Mouse (Mus musculus): Measurements from ENCODE around the gene Dpyd.
A peak's percentile ranks its signal among the peaks of the same experiment; 100 is the strongest.

Dpyd gene

DNA sequence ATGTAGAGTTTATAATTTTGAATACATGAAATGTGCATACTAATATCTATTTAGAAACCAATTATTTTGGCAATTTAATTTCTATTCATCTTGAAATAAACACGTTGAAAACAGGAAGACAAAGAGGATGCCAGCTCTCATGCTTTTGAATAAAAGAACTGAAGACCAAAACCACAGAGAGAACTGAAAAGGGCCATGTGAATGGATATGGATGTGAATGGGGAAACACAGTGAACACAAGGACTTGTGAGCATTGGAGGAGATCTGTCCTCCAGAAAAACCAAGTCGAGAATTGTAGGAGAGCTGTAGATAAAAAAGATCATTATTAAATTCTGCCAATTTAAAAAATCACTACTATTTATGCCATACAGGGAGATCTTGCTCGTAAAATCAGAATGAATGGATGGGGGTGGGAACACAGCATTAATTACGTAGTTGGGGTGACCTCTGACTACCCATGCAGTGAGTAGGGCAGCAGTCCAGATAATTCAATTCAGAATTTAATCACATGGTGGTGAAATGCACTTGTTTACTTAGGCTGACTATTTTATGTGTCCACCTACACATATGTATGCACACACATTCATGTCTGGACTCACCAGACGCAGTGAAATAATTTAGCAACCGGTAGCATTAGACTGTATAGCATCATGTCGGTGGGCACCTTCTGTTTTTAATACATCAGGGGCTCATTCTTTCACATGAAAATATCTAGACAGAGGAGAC, 114.3 kb downstream of the Dpyd start:
- no peak for DNase-seq

DNA sequence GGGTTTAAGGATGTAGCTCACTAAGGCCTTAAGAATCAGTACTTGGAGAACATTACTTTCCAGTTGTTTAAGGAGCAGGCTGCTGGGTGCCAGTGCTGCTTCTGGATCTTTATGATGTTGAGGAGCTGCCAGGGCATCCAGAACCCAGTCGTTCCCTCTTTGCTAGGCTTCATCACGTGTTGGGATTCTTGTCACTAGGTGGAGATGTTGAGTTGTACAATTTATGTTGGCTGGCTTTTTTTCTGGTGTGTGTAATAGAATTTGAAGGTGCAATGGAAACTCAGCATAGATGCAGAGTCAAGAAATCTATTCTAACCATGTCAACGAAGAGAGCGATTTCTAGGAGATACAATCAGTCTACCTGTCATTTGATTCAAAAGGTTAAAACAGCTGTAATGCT, 118.9 kb downstream of the Dpyd start:
- DNase-seq: peak; percentile 20

DNA sequence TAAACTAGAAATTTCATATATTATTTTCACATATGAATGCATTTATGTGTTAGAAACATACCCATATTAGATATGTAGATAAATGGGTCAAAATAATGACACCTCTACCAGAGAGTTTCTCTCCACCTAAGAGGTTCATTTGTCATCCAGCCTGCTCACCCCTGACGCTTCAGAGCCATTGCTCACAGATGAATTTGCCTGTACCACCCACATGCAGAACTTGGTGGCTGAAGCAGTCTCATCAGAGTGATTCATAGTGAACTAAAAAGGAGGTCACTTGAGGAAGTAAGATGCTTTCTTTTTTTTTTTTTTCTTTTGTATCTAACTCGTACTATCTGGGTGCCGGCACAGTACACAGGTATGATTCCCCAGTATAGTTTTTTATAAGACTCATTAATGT, 188.3 kb downstream of the Dpyd start:
- DNase-seq: no peak

DNA sequence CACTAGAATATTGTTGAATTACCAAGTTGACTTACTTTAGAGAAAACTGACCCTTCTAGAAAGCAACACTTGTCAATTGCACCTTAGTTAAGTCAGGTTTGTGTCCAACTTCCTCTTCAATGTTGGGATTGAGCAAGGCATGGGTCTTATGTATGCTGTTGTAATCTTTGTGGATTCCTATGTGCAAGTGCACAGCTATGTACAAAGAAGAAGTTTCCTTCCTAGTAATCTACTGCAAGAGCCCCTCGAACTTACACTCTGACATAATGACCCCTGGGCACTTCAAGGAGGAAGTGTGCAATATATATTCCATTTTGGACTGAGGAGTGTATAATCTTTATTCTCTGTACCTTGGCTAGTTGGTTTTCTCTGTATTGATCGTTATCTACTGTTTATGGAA, 191.7 kb downstream of the Dpyd start:
- DNase-seq: no peak

DNA sequence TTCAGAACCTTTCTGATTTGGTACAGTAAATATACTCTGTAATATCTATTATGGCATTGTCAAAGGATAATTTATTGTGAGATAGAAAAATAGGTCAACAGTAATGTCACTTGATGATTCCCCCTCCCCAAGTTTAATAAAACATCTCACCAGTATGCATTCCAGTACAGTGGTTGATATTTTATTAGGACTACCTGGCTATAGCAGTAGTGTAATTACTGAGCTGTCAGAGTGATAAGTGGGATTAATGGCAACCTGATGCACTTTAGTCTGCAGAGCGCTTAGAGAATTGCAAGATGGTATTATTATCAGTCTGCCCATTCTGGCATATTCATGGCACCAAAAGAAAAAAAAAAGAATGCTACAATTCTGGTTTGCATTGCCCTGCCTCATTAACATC, 194.2 kb downstream of the Dpyd start:
- no peak for DNase-seq

DNA sequence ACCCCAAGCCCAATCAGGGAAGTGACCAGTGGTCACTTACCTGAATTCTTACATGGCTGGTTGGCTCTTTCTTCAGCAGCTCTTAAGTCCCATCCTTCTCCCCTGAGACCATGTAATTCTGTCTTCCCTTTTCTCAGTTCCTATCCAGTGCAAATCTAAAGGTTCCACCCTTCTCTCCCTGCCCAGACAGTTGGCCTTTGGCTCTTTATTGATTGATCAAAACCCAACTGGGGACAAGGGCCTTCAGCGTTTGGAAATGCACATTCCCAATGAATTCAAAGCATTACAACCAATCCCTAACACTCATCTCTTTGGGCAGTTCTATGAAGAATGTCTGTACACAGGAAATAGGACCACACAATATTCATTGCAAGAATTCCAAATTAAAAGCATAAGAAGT, 251.0 kb downstream of the Dpyd start:
- no peak for DNase-seq

DNA sequence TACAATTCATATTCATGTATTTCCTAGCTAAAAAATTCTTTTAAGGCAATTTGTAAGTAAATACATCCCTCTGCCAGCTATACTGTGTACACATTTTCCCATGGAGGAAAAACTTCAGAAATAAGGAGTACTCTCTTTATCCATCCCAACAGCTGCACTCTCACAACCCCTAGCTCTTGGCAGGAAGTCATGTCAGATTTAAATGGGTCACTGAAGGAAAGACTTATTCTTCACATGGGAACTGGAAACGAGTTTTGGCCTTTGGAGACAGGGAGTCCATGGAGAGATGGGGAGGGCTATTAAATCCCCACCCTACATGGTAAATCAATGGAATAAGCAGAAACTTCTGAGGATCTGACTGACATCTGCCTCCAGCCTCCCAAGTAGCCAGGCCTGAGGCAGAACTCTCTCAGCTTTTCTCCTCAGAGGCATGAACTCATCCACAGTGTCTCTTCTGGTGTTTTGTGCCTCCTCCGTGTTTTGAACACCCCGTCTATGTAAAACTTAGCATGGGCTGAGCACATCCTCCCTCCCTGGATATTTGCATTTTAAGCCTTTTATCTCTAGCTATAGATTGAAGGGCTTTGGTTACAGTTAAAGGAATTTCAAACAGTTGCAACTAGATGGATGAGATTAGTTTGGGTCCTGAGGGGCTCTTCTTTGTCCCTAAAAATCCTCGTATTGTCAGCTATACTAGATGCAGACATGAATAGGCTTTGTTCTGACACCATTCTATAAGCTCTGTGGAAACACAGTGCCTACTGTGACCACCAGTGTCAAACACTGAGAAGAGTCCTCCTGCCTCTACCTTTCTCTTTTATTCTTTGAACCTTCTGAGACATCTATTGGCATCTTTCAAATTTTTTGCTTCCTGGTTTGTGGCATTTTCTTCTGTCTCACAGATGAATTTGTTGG, 288.9 kb downstream of the Dpyd start:
- DNase-seq: no peak

DNA sequence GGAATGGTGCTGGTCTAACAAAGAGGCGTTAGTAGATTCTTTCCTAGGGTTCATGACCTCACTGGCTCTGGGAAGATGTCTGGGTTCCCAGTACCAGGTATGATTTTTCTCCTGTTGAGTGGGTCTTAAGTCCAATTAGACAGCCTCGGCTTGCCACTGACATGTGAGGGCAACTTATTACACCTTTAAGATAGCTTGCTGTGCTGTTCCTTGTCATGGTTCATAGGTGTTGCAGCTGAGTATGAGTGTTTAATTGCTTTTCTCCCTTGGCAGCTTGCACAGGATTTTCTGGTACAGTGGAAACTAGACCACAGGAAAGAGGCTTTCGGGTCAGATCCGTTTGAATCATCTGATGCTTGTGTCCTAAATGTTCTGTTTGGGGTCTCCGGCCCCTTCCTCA, 290.8 kb downstream of the Dpyd start:
- DNase-seq: no peak

DNA sequence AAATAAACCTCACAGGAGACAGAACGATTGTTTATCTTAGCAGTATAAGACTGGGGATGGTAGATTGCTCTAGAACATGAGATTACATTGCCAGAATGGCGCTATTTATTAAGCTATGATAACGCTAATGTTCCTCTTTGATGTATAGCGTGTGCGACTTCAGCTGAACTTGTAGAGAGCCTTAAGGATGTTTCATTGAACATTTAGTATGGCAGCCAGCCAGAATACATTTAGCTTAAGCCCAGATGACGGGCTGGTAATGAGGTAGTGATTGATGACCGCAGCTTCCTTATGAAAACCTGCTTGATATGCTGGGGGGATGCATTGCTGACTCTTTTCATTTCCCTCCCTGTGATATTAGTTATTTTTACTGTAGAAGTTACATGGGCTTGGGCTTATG, 293.5 kb downstream of the Dpyd start:
- no peak for DNase-seq

DNA sequence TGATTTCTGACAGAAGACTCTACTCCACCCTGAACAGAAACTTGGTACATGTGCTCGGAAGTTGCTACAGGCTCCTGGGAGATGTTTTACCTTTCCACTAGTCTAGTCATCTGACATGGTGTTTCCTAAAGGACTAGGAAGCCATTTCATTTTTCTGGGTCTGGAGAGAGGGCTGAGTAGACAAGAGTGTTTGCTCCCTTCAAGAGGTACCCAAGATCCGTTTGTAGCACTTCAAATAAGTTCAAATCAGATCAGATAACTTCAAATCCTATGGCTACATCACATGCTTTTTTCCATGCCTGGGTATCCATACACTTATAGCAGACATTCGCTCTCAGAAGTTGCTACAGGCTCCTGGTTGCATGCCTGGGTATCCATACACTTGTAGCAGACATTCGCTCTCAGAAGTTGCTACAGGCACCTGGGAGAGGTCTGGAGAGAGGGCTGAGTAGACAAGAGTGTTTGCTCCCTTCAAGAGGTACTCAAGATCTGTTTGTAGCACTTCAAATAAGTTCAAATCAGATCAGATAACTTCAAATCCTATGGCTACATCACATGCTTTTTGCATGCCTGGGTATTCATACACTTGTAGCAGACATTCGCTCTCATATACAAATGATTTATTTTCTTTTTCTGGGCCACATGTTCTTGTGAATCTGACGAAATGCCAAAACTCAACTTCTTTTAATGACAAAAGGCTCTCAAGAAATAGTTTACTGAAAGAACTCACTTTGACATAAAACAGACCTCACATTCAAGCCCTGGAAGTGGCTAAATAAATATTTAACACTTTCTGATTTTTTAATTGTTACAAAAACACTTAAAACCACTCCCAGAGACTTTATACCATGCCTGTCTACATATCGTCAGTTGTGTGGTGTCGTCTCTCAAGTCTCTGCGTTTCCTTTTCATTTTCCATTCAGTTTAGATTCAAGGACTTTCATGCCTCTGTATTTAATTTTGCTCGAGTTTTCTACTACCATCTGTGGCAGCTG, 307.5 kb downstream of the Dpyd start:
- DNase-seq: peak; percentile 56

DNA sequence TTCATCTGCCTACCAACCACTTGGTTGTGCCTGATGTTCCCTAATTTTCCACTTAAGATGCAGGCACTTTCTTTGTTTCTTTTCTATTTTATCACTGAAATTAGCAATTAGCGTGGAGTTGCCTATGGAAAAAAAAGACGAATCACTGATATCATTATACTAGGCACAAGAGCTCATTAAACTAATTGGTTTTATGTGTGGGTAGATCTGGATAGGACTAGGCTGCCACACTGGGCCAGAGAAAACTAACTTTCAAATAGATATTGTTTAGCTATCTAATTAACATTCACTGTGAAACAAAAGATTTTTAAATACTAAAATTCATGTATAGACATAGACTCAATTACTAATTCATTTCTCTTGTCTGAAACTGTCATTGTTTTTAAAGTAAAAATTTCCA, 313.9 kb downstream of the Dpyd start:
- DNase-seq: no peak

DNA sequence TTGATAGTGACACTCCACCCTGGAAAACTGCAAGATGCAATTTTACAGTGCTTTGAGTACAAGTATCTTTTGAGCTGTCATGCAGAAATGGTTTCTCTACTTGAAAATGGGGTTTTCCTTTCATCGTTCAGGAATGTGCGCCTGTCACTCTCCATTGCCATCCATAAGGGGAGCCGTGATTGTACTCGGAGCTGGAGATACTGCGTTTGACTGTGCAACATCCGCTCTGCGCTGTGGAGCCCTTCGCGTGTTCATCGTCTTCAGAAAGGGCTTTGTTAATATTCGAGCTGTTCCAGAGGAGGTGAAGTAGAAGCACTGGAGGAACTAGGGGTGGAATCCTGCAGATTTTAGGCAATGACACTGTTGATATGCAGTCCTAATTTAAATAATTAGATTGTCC, 337.1 kb downstream of the Dpyd start:
- no peak for DNase-seq

DNA sequence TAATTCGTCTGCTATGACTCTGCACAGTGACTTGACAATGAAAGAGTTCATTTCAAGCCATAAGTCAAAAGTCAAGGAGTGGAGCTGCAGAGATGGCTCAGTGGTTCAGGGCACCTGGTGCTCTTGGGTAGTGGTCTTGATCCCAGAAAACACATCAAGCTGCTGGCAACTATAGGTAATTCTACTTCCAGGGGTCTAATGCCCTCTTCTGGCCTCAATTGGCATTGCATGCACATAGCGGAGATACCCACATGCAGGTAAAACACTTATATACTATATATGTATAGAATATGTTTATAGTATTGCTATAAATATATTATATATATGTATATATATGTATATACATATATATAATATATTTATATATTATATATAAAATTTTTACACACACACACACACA, 429.4 kb downstream of the Dpyd start:
- no peak for DNase-seq

DNA sequence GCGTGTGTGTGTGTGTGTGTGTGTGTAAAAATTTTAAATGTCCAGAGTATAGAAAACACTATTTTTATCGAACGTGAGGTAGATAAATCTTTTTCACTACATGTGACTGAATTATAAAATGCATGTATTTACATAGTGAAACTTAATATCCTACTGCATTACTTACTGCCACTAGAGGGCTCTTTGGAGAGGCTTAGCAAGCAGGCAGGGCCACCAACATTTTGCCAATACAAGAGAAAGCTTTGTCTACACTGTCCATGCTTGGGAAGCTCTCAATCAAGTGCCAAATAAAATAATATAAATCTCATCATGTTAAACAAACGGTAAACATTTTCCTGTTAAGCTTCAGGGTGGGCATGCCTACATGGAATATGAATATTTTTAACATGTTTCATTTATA, 429.9 kb downstream of the Dpyd start:
- no peak for DNase-seq

DNA sequence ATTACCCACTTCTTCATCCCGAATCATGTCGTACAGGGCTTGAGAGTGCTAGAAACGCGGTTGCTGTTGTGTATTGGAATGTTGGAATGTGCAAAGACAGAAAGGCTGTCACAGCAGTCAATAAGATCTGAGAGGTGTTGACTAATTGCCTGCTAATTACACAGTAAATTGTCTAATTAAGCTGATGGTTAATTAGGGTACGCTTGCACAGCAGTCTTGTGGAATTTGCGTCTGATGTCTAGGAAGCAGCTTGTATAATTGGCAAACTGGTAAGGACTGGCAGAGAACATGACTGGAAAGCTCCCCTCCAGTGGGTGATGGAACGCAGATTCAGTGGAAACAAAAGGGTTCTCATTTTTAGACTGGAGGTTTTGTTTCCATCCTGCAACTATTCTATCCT, 459.3 kb downstream of the Dpyd start:
- no peak for DNase-seq

DNA sequence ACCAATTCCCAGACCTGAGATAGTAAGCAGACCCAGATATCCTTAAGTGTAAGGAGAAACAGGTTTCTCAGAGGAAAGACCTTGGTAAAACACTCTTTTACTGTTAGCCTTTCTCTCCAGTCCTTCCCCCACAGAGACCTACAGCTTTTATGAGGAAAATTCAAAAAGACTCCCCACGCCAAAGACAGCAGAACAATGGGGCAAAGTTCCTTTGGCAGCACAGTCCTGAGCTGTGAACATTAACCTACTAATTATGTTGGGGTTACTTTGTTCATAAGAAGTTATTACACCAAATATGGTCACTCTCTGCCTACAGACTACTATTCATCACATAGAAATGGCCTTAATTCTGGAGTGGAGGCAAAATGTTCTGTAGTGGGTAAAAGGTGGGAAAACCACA, 480.7 kb downstream of the Dpyd start:
- no peak for DNase-seq

DNA sequence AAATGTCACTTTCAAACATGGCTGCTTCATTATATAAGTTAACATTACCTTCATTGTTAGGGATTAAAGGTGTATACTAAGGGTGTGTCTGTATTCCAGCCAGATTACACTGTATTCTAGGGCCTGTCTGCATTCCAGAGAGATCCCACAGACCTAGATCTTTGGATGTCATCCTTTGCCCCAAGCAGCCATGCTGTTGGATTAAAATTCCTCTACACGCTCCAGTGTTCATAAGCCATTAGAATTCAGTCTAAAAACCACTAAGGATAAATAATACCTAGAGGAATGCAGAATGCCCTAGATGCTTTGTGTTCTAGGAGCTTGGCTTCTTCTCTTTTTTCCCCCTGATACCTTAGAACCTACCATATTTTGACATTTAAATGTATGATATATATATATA, 494.2 kb downstream of the Dpyd start:
- no peak for DNase-seq

DNA sequence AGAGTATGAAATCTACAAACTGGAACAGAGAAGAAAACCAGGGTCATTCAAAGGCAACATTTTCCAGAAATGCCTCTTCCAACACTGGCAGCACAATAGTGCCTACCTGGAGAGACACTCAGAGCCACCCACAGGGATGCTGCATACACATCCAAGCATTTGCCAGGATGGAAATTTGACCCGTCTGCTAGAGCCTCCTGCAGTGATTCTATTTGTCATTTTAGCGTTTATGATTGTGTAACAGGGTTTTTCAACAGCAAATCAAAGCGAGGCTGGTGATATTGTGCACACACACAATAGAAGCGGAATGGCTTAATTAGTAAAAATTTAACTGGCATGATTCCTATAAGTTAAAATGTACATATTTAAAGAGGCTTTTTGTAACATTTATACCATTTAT, 501.3 kb downstream of the Dpyd start:
- DNase-seq: no peak

DNA sequence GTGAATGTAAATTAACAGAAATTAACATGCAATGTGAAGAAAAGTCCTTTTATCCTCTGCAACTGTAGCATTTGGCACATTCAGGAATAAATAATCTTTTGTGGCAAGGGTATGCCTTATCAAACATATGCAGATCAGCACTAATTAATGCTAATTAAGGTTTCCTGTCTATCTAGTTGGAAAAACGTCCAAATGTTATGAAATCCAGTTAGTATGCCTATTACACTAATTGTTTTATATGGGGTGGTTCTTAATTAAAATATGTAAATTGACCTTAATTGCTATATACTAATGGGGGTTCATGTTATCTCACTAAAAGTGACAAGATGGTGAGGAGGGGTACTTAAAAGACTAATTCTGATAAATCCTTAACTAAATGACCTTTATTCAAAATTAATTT, 501.7 kb downstream of the Dpyd start:
- DNase-seq: no peak

DNA sequence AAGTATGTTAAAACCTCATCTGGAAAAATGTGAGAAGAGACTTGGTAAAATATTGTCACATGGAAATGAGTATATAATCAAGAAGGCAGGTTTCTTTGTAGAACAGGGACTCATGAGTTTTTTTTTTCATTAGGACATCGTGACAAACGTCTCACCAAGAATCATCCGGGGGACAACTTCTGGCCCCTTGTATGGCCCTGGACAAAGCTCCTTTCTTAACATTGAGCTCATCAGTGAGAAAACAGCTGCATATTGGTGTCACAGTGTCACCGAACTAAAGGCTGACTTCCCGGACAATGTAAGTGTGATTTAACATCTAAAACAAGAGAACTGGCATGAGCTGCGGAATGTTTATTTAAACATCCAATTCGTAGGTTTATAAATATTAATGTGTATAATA, 502.8 kb downstream of the Dpyd start:
- DNase-seq: no peak

DNA sequence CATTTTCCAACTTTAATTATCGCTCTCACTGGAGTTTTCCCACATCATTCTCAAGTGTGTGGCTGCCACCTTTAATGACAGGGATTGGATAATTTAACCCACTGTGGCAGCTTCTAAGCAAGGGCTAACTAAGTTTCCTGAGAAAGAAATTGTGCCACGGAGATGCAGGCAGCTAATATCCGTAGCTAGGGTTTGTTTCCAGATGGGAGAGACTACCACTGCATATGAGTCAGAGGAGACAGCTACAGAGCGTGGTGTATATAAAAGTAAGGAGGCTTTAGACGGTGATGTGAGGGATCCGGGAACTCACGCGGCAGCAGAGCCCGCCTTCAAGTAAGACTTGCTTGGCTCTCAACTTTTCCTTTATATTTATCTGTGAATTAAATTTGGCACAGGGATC, 505.3 kb downstream of the Dpyd start:
- no peak for DNase-seq

DNA sequence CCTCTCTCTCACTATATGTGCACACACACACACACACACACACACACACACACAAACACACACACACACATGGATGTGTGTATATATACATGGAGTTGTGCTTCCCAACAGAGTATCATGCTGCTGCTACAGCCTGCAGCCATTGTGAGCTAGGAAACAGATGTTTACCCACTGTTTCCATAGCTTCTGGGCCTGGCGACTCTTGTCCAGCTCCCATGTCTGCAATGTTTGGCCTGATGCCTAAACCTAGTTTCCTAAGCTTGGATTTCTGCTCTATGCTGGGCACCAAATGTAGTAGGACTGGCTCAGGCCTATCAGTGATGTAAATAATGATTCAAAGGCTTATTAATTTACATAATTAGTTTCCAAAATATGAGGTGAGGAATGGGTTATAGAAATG, 524.7 kb downstream of the Dpyd start:
- no peak for DNase-seq

DNA sequence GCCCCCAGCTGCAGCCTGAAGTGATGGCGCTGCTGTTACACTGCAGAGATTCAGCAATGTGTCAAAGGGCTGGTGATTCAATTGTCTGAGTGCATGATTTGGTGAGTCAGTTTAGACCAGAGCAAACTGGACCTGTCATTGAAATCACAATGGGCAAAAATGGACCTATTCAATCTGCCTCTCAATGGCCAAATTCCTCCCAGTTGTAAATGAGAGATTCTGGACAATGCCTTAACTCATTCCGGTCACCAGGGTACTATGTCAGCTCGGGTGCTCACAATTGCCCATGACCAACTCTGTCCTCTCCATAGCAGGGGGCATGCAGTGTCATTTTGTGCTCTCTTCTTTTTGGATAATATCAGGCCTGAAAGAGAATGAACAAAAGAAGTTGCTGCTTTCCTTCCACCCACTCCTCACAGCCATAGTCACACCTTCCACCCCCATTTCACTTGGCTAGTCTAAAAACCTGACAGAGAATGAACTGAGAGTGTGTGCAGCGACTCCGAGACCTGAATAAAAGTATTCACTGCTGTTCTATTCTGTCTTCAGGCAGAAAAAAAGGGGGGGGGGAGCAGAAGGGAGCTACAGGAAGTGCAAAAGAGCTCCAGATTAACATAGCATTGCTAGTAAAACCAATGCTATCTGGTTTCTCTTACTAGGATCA, 533.4 kb downstream of the Dpyd start:
- no peak for DNase-seq
